Mouse (Mus musculus): ENCODE measurements at regions not wholly inside any gene's neighbourhood (a gene's known extent, or its start where the extent isn't known, plus 50 kb on each side); places are given as distances from the start of the nearest gene placed in this dataset.

DNA sequence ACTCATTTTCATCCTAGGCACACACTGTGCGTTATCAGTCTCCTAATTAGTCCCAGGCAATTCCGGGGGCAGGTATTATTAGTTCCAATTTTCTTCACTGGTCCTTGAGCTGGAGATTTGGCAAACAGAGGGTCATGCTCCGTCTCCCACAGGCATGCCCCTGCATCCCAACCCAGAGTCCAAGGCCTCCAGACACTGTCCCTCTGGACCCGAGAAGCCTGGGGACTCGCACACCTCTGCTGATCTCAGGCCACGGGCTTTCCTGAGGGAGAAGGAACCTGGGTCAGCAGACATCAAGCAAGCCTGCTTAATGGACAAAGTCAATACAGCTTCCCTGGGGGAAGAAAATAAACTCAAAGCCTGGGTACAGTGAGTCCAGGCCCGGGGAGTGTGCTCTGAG is 554.7 kb downstream of the Bnc2 start:
- no peaks in the 10 kb centered on the region for H3K27me3 ChIP-seq (ENCODE audit: control insufficient read depth, insufficient read depth, low read depth, low read length)
- H3K9ac ChIP-seq (ENCODE audit: low read depth, low read length), result no peak overlapping the region
- H3K36me3 ChIP-seq (ENCODE audit: control insufficient read depth, insufficient read depth, low read length), result no peaks in the 10 kb centered on the region
- 38% methylated on average over 7 of the region's 7 CpGs for WGBS
- no peak overlapping the region for H3K27ac ChIP-seq (ENCODE audit: low read length)
- no peak for ATAC-seq
- H3K4me1 ChIP-seq (ENCODE audit: control insufficient read depth, insufficient read depth, low read length), result peaks cover 6% of the 10 kb centered on the region; the same call in 1 of the 2 replicates
- no peaks in the 10 kb centered on the region for H3K9me3 ChIP-seq (replicated peaks; ENCODE audit: control insufficient read depth, low read length, poor library complexity, severe bottlenecking)
- H3K4me3 ChIP-seq (ENCODE audit: low read depth, low read length), result no peak overlapping the region
- H3K4me2 ChIP-seq (ENCODE audit: low read length), result no peak overlapping the region

GRCm38 (mm10) chr4:84121442-84121841 is 553.6 kb downstream of the Bnc2 start:
- Histone ChIP-seq H3K9me3 (replicated peaks; ENCODE audit: control insufficient read depth, low read length, poor library complexity, severe bottlenecking) (no peaks in the 10 kb centered on the region), H3K4me3 (ENCODE audit: low read depth, low read length) (no peak overlapping the region), H3K4me1 (ENCODE audit: control insufficient read depth, insufficient read depth, low read length) (peaks cover 6% of the 10 kb centered on the region; the same call in 1 of the 2 replicates), H3K27me3 (ENCODE audit: control insufficient read depth, insufficient read depth, low read depth, low read length) (no peaks in the 10 kb centered on the region), H3K9ac (ENCODE audit: low read depth, low read length) (no peak overlapping the region), H3K4me2 (ENCODE audit: low read length) (no peak overlapping the region), H3K36me3 (ENCODE audit: control insufficient read depth, insufficient read depth, low read length) (no peaks in the 10 kb centered on the region), H3K27ac (ENCODE audit: low read length) (no peak overlapping the region)
- 67% methylated on average over 10 of the region's 10 CpGs for WGBS
- ATAC-seq, result no peak

- no peaks in the 10 kb centered on the region; the same call in 1 of the 2 replicates for H3K27me3 ChIP-seq (ENCODE audit: control insufficient read depth, insufficient read depth, low read depth, low read length)
- no peak for ATAC-seq
- no peaks in the 10 kb centered on the region for H3K36me3 ChIP-seq (ENCODE audit: control insufficient read depth, insufficient read depth, low read length)
- no peak overlapping the region for H3K9ac ChIP-seq (ENCODE audit: low read depth, low read length)
- H3K4me1 ChIP-seq (ENCODE audit: control insufficient read depth, insufficient read depth, low read length), result no peaks in the 10 kb centered on the region
- H3K9me3 ChIP-seq (replicated peaks; ENCODE audit: control insufficient read depth, low read length, poor library complexity, severe bottlenecking), result no peaks in the 10 kb centered on the region
- no peak overlapping the region for H3K4me2 ChIP-seq (ENCODE audit: low read length)
- 62% methylated on average over 4 of the region's 4 CpGs for WGBS
- H3K27ac ChIP-seq (ENCODE audit: low read length), result no peak overlapping the region
- no peak overlapping the region for H3K4me3 ChIP-seq (ENCODE audit: low read depth, low read length)
These were observed 548.7 kb downstream of the Bnc2 start for GRCm38 (mm10) chr4:84126400-84126799.

DNA sequence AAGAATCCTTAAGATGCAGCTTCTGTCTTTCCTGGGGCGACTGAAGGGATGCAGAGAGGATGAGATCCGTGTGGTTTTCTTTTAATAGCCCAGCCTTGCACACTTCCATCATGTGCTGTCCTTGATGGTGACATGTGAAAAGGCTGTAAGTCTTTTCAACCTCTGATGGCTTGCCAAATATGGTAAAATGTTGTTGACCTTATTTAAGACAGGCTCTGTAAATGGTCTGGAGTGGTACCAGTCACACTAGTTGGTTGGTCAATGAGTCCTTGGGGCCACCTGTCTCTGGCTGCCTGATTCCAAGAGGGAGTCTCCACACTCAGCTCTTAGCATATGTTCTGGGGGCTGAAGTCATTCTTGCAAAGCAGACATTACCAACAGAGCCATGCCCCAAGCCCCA is 547.7 kb downstream of the Bnc2 start:
- 82% methylated on average over 2 of the region's 2 CpGs for WGBS
- no peak overlapping the region for H3K27ac ChIP-seq (ENCODE audit: low read length)
- no peak overlapping the region for H3K4me3 ChIP-seq (ENCODE audit: low read depth, low read length)
- ATAC-seq, result no peak
- H3K4me1 ChIP-seq (ENCODE audit: control insufficient read depth, insufficient read depth, low read length), result no peaks in the 10 kb centered on the region
- no peaks in the 10 kb centered on the region; the same call in 1 of the 2 replicates for H3K27me3 ChIP-seq (ENCODE audit: control insufficient read depth, insufficient read depth, low read depth, low read length)
- H3K9ac ChIP-seq (ENCODE audit: low read depth, low read length), result no peak overlapping the region
- H3K4me2 ChIP-seq (ENCODE audit: low read length), result no peak overlapping the region
- H3K36me3 ChIP-seq (ENCODE audit: control insufficient read depth, insufficient read depth, low read length), result no peaks in the 10 kb centered on the region
- H3K9me3 ChIP-seq (replicated peaks; ENCODE audit: control insufficient read depth, low read length, poor library complexity, severe bottlenecking), result no peaks in the 10 kb centered on the region

DNA sequence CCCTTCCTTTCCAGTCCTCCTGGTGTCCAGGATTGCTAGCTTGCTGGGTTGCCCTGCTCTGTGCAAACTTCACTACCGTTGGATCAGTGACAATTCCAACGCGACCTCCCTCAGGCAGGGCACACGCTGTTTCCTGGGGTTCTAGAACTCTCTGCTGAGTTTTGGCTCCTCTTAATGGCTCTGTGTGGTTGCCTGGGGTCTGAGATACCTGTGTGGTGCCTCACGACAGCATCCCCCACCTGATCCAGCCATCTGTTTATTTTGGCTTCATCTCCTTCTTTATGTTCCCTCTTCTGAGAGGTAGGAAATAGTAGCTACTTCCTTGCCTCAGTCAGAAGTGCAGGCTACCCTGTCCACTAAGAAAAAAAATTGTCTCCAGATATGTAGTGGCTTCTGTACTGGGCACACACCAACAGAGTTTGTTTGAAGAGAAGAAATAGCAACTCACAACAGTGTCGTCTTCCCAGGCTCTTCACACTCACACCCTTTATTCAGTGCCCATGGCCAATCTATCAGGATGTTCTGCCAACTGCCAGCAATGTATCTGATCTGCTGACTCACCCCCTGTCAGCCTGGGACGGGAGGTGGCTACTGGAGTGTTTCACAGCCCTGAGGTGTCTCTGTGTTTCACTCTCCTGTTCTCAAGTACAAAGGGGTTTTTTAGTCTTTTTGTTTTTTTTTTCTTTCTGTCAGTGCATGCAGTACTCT is 544.1 kb downstream of the Bnc2 start:
- no peaks in the 10 kb centered on the region for H3K36me3 ChIP-seq (ENCODE audit: control insufficient read depth, insufficient read depth, low read length)
- no peak overlapping the region for H3K4me2 ChIP-seq (ENCODE audit: low read length)
- H3K4me3 ChIP-seq (ENCODE audit: low read depth, low read length), result no peak overlapping the region
- H3K4me1 ChIP-seq (ENCODE audit: control insufficient read depth, insufficient read depth, low read length), result no peaks in the 10 kb centered on the region
- H3K9me3 ChIP-seq (replicated peaks; ENCODE audit: control insufficient read depth, low read length, poor library complexity, severe bottlenecking), result no peaks in the 10 kb centered on the region
- H3K27ac ChIP-seq (ENCODE audit: low read length), result no peak overlapping the region
- no peaks in the 10 kb centered on the region; the same call in 1 of the 2 replicates for H3K27me3 ChIP-seq (ENCODE audit: control insufficient read depth, insufficient read depth, low read depth, low read length)
- ATAC-seq, result no peak
- H3K9ac ChIP-seq (ENCODE audit: low read depth, low read length), result no peak overlapping the region
- 81% methylated on average over 7 of the region's 7 CpGs for WGBS

DNA sequence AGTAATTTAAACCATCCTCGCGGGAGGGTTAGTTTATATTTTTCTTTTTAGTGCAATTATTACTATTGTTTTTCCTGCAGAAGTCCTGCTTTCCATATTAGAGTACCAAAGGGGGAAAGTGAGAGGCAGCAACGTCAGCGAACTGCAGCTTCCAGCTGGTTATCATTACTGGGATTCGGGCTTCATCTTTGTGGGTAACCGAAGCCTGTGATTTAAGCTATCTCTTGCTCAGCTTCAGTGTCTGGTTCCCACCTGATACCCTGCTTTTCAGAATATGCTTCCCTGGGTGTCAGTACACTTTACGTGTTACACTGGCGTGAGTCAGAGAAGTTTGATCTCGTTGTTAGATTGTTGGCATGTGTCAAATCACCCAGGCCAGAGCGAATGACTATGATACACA is 539.3 kb downstream of the Bnc2 start:
- H3K27me3 ChIP-seq (ENCODE audit: control insufficient read depth, insufficient read depth, low read depth, low read length), result no peaks in the 10 kb centered on the region
- H3K4me3 ChIP-seq (ENCODE audit: low read depth, low read length), result no peak overlapping the region
- H3K36me3 ChIP-seq (ENCODE audit: control insufficient read depth, insufficient read depth, low read length), result no peaks in the 10 kb centered on the region
- H3K9ac ChIP-seq (ENCODE audit: low read depth, low read length), result no peak overlapping the region
- H3K4me2 ChIP-seq (ENCODE audit: low read length), result no peak overlapping the region
- no peaks in the 10 kb centered on the region for H3K9me3 ChIP-seq (replicated peaks; ENCODE audit: control insufficient read depth, low read length, poor library complexity, severe bottlenecking)
- no peak for ATAC-seq
- no peak overlapping the region for H3K27ac ChIP-seq (ENCODE audit: low read length)
- 87% methylated on average over 10 of the region's 10 CpGs for WGBS
- 0 out of 2 replicates have a peak, but pooled peaks cover 2% of the 10 kb centered on the region for H3K4me1 ChIP-seq (ENCODE audit: control insufficient read depth, insufficient read depth, low read length)

DNA sequence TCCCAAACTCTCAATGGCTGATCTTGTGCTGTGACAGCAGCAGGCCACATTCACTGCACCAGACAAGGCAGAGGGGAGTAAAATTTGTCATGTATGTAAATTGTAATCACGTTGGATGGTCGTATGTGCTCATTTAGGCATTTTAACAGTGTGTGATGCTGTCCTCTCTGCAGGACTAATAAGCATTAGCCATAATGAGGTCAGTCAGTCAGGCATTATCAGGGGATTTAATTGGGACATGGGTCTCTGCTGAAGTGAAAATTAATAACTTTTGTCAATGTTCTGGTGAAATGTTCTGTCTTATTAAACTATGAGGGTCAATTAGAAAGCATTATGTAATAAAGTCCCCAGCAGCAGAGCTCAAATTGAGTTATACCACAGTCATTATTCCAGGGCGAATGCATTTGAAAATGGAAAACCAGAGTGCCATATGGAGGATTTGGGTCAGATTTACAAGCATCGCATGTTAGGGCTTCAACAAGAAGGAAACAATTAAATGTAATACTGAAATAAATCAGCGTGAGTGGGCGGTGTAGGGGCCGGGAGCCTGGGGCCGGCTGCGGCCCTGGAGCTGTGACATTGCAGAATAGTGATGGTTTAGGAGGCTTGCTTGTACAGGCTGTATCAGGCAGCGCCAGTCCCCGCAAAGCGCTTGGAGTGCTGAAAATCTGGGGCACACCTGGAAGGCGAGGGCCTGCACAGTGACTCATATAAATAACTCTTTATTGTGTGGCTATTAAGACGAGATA is 537.7 kb downstream of the Bnc2 start:
- no peaks in the 10 kb centered on the region for H3K9me3 ChIP-seq (replicated peaks; ENCODE audit: control insufficient read depth, low read length, poor library complexity, severe bottlenecking)
- H3K27me3 ChIP-seq (ENCODE audit: control insufficient read depth, insufficient read depth, low read depth, low read length), result no peaks in the 10 kb centered on the region
- H3K4me1 ChIP-seq (ENCODE audit: control insufficient read depth, insufficient read depth, low read length), result 0 out of 2 replicates have a peak, but pooled peaks cover 2% of the 10 kb centered on the region
- no peaks in the 10 kb centered on the region for H3K36me3 ChIP-seq (ENCODE audit: control insufficient read depth, insufficient read depth, low read length)
- no peak overlapping the region for H3K4me3 ChIP-seq (ENCODE audit: low read depth, low read length)
- no peak overlapping the region for H3K4me2 ChIP-seq (ENCODE audit: low read length)
- peak; percentile 72 for ATAC-seq
- no peak overlapping the region for H3K27ac ChIP-seq (ENCODE audit: low read length)
- WGBS, result 55% methylated on average over 14 of the region's 14 CpGs
- no peak overlapping the region for H3K9ac ChIP-seq (ENCODE audit: low read depth, low read length)

GRCm38 (mm10) chr4:84149149-84150050 is 525.7 kb downstream of the Bnc2 start:
- no peak overlapping the region for H3K4me2 ChIP-seq (ENCODE audit: low read length)
- H3K27ac ChIP-seq (ENCODE audit: low read length), result no peak overlapping the region
- 89% methylated on average over 13 of the region's 13 CpGs for WGBS
- no peak overlapping the region for H3K9ac ChIP-seq (ENCODE audit: low read depth, low read length)
- peaks cover 6% of the 10 kb centered on the region; the same call in 1 of the 2 replicates for H3K4me1 ChIP-seq (ENCODE audit: control insufficient read depth, insufficient read depth, low read length)
- H3K36me3 ChIP-seq (ENCODE audit: control insufficient read depth, insufficient read depth, low read length), result no peaks in the 10 kb centered on the region
- no peaks in the 10 kb centered on the region; the same call in 1 of the 2 replicates for H3K27me3 ChIP-seq (ENCODE audit: control insufficient read depth, insufficient read depth, low read depth, low read length)
- ATAC-seq, result no peak
- H3K9me3 ChIP-seq (replicated peaks; ENCODE audit: control insufficient read depth, low read length, poor library complexity, severe bottlenecking), result no peaks in the 10 kb centered on the region
- H3K4me3 ChIP-seq (ENCODE audit: low read depth, low read length), result no peak overlapping the region
